Mouse (Mus musculus) layer of hippocampus, postnatal 10 days (tissue): ENCODE results near the gene Tmem117. TPM values are rescaled to one million over a fixed set of nuclear protein-coding genes. Genes with fewer than 3 reads are reported as not detected.

Experiments used
- DNase-seq, 2 experiments: peaks; one replicate each; pipeline ENCODE4 v3.0.0; 2021; ENCODE audit warnings: low spot score in 2 of 2
- total RNA-seq, 2 experiments: library from RNA; stranded (reverse); gene quantifications; 2 replicates each; pipeline ENCODE4 v1.2.3; 2021

Gene Tmem117
- total RNA-seq, 2 experiments from 2014 or later, result 10.7 to 11.2 TPM

- DNase-seq, result peak in 1 of 2 experiments; percentile 13
Measured at GRCm38 (mm10) chr15:95135926-95136609, 507.0 kb downstream of the Tmem117 start.

GRCm38 (mm10) chr15:95137018-95137810 is 508.2 kb downstream of the Tmem117 start:
- peak in 1 of 2 experiments; percentile 13 for DNase-seq

GRCm38 (mm10) chr15:95138709-95139409 is 509.8 kb downstream of the Tmem117 start:
- peak in 1 of 2 experiments; percentile 12 for DNase-seq

- DNase-seq, result no peak
Measured at GRCm38 (mm10) chr15:95144131-95144530, 515.1 kb downstream of the Tmem117 start.

GRCm38 (mm10) chr15:95145118-95145517 is 516.1 kb downstream of the Tmem117 start:
- no peak for DNase-seq

Other genes starting within 250 kb of the Tmem117 start
- 10 to 100 TPM; 10.2 to 12.5 TPM for gene Adamts20, start 163.8 kb upstream of the Tmem117 start, total RNA-seq
- 1 to 10 TPM; 5.7 to 6.6 TPM for gene Pus7l, start 85.7 kb upstream of the Tmem117 start, total RNA-seq
- gene Irak4, start 85.6 kb upstream of the Tmem117 start, total RNA-seq, result 1 to 10 TPM; 1.7 to 1.9 TPM
- 10 to 100 TPM; 46.1 to 48.3 TPM for gene Twf1, start 39.3 kb upstream of the Tmem117 start, total RNA-seq